Mouse (Mus musculus) E14TG2a.4 (cell line): ENCODE measurements around the gene Inpp5a.

Source experiments
- H3K27me3 ChIP-seq: 2 replicates; pipeline ENCODE4 v1.6.1; 2014; ENCODE audit warnings: low read length, control low read depth; ENCODE audit not compliant: insufficient read depth
- H3K36me3 ChIP-seq: 2 replicates; pipeline ENCODE4 v1.6.1; 2014; ENCODE audit warnings: low read length, control low read depth; ENCODE audit not compliant: insufficient read depth
- H3K4me1 ChIP-seq: replicated peaks from 2 replicates; pipeline ENCODE4 v1.6.1; 2014; ENCODE audit warnings: low read depth, low read length, control low read depth
- H3K4me3 ChIP-seq: replicated peaks from 2 replicates; pipeline ENCODE4 v1.5.1; 2014; ENCODE audit warnings: mild to moderate bottlenecking, low read length
- H3K9me3 ChIP-seq: 2 replicates; pipeline ENCODE4 v1.6.1; 2014; ENCODE audit warnings: low read length, control low read depth
- CTCF ChIP-seq: conservative IDR thresholded peaks from 2 replicates; pipeline ENCODE4 v1.5.1; 2014; ENCODE audit warnings: low read length
- NANOG ChIP-seq: IDR thresholded peaks from 2 replicates; pipeline ENCODE4 v1.6.1; 2014; ENCODE audit warnings: borderline replicate concordance, low read length, mixed read lengths
- POU5F1 ChIP-seq: IDR thresholded peaks from 2 replicates; pipeline ENCODE4 v1.6.1; 2014; ENCODE audit warnings: low read length, borderline replicate concordance

The Inpp5a gene

DNA sequence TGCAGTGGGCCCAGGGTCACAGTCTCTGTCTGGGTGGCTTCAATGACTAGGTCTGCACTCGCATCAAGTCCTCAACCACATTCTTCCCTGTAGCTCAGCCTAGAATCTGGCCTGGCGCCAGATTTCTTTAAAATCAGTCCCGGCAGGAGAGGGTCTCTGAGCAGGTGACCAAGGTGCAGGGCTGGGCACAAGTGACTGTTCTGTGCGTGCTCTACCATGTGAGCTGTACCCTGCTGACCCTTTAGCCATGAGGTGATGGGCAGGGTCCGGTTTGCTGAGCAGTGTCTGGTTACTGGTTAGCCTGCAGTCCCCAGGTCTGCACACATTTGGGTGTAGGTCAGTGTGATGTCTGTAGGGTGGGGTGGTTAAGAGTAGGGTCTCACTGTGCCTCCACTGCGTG lies 106.9 kb downstream of the Inpp5a start:
- TF ChIP-seq CTCF (no peak), POU5F1 (no peak), NANOG (no peak)
- H3K36me3 ChIP-seq = no peaks in the 10 kb centered on the region
- no peak overlapping the region for H3K4me3 ChIP-seq
- H3K9me3 ChIP-seq = no peaks in the 10 kb centered on the region
- H3K27me3 ChIP-seq = no peaks in the 10 kb centered on the region
- 0 out of 2 replicates have a peak, but pooled peaks cover 6% of the 10 kb centered on the region for H3K4me1 ChIP-seq

DNA sequence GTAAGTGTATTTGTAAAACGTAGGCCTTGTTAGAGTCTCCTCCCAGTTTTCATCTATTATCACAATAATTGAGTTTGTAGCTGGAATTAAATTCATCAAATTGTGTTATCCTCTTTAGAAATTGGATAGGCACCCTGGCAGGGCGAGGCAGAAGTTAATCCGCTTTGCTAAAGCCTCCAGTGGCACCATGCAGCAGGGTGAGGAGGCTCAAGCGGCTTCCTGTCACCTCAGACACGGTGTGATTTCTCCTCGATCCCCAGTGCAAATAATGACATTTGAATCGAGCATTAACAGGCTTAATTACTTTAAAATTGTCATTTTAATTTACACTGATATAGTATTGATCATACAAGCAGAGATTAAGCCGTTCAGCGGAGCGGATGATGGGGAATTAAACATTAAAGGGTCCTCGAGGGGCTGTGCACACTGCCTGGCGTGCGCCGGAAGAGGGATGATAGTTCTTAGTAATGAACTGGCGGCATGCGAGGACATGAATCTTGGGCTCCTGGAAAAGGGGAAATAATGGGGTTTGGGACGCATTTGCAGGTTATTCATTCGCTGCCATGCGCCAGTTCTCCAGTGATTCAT lies 109.2 kb downstream of the Inpp5a start:
- 0 out of 2 replicates have a peak, but pooled peaks cover 6% of the 10 kb centered on the region for H3K4me1 ChIP-seq
- TF ChIP-seq NANOG (no peak), CTCF (no peak), POU5F1 (no peak)
- no peaks in the 10 kb centered on the region; the same call in 1 of the 2 replicates for H3K36me3 ChIP-seq
- H3K4me3 ChIP-seq = no peak overlapping the region; the same call in 1 of the 2 replicates
- H3K27me3 ChIP-seq = no peaks in the 10 kb centered on the region
- peaks cover 20% of the 10 kb centered on the region for H3K9me3 ChIP-seq

DNA sequence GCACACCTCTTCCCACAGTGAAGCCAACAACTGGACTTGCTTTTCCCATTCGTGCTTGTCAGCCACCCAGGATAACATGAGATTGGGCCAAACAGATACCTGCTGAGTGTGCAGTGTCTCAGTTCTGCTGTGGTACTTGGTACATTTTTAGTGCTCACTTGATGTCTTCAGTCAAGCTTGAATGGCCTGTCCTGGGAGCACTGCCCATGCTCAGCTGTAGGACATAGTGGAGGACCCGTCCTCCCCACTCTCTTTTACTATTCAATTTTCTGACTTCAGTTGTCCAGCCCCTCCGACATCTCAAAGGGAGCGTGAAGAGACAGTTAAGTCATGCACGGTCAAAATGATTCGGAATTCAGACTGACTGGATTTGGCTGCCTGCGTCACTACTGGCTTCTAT lies 115.2 kb downstream of the Inpp5a start:
- Histone ChIP-seq H3K4me1 (no peaks in the 10 kb centered on the region), H3K4me3 (no peak overlapping the region), H3K36me3 (no peaks in the 10 kb centered on the region; the same call in 1 of the 2 replicates), H3K9me3 (peaks cover 23% of the 10 kb centered on the region), H3K27me3 (no peaks in the 10 kb centered on the region)
- TF ChIP-seq POU5F1 = no peak
- TF ChIP-seq CTCF = no peak
- TF ChIP-seq NANOG = no peak

DNA sequence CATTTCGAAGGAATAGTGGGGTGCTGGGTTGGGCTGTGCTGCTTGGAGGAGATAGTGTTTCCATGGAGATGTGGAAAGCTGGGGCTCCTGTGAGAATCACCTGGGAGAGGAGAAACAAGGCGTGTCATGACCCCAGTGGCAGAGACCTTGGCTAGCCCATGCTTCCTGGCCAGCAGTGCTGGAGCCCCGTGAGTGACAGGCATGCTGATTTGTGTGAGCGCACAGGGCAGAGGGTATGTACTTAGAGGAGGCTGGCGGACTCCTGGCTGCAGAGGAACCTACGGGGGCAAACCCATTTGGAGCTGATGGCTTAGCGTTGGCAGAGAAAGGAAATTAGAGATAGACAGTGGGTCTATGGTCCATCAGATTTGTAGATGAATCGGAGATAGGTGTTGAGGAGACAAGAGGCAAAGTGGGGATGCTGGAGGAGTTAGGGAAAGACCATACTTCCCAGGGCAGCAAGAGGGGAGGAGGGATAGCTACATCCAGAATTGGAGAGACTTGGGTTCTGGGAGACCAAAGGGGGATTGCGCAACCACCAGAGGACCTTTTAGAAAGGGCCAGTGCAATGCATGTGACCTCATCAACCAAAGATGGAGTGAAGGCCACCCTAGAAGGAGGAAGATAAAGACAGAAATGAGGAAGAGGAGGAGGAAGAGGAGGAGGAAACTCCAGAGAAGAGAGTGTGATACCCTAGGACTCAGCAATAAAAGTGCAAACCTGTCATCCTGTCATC lies 117.9 kb downstream of the Inpp5a start:
- Histone ChIP-seq H3K9me3 (peaks cover 15% of the 10 kb centered on the region), H3K36me3 (0 out of 2 replicates have a peak, but pooled peaks cover 6% of the 10 kb centered on the region), H3K27me3 (no peaks in the 10 kb centered on the region), H3K4me3 (no peak overlapping the region), H3K4me1 (no peaks in the 10 kb centered on the region)
- TF ChIP-seq NANOG (no peak), CTCF (no peak), POU5F1 (no peak)

DNA sequence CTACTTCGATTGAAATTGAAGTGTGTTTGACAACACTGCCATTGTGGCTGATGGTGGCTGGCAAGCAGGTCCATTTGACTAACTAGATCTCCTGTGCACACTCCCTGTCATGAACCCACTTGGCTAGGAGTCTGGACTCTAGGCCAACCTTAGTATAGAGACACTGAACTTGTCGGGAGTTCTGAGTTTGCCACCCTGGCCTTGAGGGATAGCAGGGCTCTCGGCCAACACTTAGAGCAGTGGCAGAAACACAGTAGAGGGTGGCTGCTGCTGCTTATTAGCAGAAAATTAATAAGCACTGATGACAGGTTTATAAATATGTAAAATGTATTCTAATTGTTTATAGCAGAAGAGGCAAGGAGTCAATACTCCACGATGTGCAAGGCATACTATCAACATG lies 120.0 kb downstream of the Inpp5a start:
- Histone ChIP-seq H3K9me3 (no peaks in the 10 kb centered on the region), H3K4me1 (no peaks in the 10 kb centered on the region), H3K36me3 (peaks cover 21% of the 10 kb centered on the region), H3K27me3 (no peaks in the 10 kb centered on the region), H3K4me3 (no peak overlapping the region)
- TF ChIP-seq NANOG = no peak
- no peak for TF ChIP-seq CTCF
- TF ChIP-seq POU5F1 = no peak

DNA sequence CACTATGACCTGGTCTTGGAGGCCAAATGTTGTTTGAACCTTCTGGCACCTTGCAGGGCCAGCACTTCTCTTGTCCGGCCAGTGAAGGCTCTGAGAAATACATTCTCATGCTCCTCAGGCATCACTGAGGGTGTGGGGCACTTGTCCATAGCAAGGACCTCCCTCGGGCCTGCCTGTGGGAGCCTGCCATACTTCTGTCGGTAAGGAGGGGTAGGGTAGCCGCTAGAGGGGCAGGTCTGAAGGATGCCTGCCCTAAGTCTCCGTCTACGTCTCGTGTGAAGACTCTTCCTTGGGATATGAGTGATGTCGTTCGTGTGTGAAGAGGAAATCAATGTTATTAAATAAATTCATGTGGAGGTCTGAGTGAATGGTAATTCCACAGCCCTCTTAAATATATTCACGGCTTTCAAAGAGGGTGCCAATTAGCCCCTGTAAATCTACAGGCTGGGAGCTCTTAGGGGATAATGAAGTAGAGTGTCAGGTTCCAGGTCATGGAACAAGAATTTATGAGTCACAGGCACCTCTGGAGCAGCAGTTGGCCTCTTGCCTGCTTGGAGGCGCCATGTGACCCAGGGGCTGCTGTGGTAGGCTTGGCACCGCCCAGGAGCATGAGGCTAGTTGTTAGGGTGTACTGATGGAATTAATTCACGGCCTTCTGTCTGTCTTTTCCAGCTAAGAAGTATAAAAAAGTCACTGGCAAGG lies 127.2 kb downstream of the Inpp5a start:
- TF ChIP-seq CTCF = no peak
- TF ChIP-seq NANOG = no peak
- TF ChIP-seq POU5F1 = no peak
- peaks cover 15% of the 10 kb centered on the region for H3K4me1 ChIP-seq
- H3K27me3 ChIP-seq = no peaks in the 10 kb centered on the region
- H3K9me3 ChIP-seq = no peaks in the 10 kb centered on the region
- no peak overlapping the region for H3K4me3 ChIP-seq
- H3K36me3 ChIP-seq = peaks cover 36% of the 10 kb centered on the region

DNA sequence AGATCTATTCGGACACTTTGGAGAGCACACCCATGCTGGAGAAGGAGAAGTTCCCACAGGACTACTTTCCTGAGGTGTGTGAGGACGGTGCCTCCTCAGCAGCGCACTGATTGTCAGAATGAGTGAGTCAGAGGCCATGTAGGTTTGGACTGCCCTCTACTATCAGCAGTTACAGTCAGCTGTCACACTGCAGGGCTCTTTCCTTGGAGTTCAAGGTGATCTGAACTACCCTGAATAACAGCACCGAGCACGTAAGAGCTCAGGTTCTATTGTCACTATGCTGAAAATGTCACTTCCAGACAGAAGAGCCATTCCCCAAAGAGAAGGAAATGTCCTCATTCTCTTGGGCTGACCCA lies 127.7 kb downstream of the Inpp5a start:
- no peaks in the 10 kb centered on the region for H3K27me3 ChIP-seq
- TF ChIP-seq CTCF = no peak
- TF ChIP-seq NANOG = no peak
- no peak for TF ChIP-seq POU5F1
- no peaks in the 10 kb centered on the region for H3K9me3 ChIP-seq

DNA sequence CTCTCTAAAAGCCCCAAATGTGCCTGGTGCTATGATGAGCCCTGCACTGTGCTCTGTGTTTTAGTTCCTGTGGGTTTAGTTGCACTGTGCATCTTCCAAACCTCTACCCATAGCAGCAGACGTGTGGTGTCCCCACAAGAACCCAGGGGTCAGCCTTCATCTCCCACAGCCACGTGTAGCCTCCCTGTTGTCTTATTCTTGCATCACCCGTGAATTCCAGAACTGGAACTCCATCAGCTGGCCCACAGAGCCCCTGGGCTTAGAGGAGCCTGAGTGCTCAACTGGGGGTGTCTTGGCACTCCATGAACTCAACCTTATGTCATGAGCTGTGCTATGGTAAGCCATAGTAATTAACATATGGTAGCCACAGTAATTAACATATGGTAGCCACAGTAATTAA lies 129.4 kb downstream of the Inpp5a start:
- TF ChIP-seq CTCF = no peak
- TF ChIP-seq POU5F1 = no peak
- no peak for TF ChIP-seq NANOG
- Histone ChIP-seq H3K4me3 (no peak overlapping the region), H3K36me3 (peaks cover 16% of the 10 kb centered on the region), H3K4me1 (peaks cover 15% of the 10 kb centered on the region), H3K27me3 (no peaks in the 10 kb centered on the region), H3K9me3 (no peaks in the 10 kb centered on the region)

More for the DNA sequence above, 127.7 kb downstream of the Inpp5a start:
- Histone ChIP-seq H3K36me3 (peaks cover 31% of the 10 kb centered on the region), H3K4me3 (no peak overlapping the region), H3K4me1 (peaks cover 15% of the 10 kb centered on the region)
